Comparison of ENCODE assay signal across 8 mouse cellular contexts in genomic region chr19:24223851-24224251, GRCm38 (mm10). TPM values are rescaled to one million over a fixed set of nuclear protein-coding genes. Genes with fewer than 3 reads are reported as not detected.
A peak's percentile ranks its signal among the peaks of the same experiment; 100 is the strongest.
DNase-seq lines count a peak whose midpoint lies in the region; ATAC-seq and TF ChIP-seq lines count a peak whose summit lies in the region.

No protein-coding gene starts in this region.

- peak overlapping the region; percentile 91 for H3K27ac ChIP-seq in heart, postnatal 0 days (ENCODE audit: low read depth)
- H3K27ac ChIP-seq in midbrain, embryonic 13.5 days: no peak overlapping the region

- H3K4me1 ChIP-seq in heart, postnatal 0 days (ENCODE audit: control insufficient read depth, insufficient read depth): no peaks in the 10 kb centered on the region; the same call in 1 of the 2 replicates
- H3K4me1 ChIP-seq in midbrain, embryonic 13.5 days (replicated peaks): peaks cover 15% of the 10 kb centered on the region

- no peaks in the 10 kb centered on the region for H3K9me3 ChIP-seq in heart, postnatal 0 days (replicated peaks; ENCODE audit: control insufficient read depth, low read length)
- no peaks in the 10 kb centered on the region for H3K9me3 ChIP-seq in midbrain, embryonic 13.5 days

- ATAC-seq in heart, postnatal 0 days (ENCODE audit: insufficient read depth, low read depth): no peak; the same call in 1 of the 2 replicates
- no peak for ATAC-seq in midbrain, embryonic 13.5 days
- no peak for ATAC-seq in granulocyte monocyte progenitor cell, adult 5-6 weeks (replicated peaks; ENCODE audit: poor library complexity, severe bottlenecking)

- H3K36me3 ChIP-seq in heart, postnatal 0 days (replicated peaks; ENCODE audit: control insufficient read depth, insufficient read depth, low read length): no peaks in the 10 kb centered on the region
- no peaks in the 10 kb centered on the region for H3K36me3 ChIP-seq in midbrain, embryonic 13.5 days

- no peak for TF ChIP-seq CTCF in heart, postnatal 0 days (IDR thresholded peaks at IDR 0.05; ENCODE audit: low read depth)

- H3K9ac ChIP-seq in heart, postnatal 0 days (replicated peaks; ENCODE audit: low read depth, low read length): peak overlapping the region; percentile 72
- no peak overlapping the region for H3K9ac ChIP-seq in midbrain, embryonic 13.5 days (replicated peaks)

- no peaks in the 10 kb centered on the region for H3K27me3 ChIP-seq in heart, postnatal 0 days (ENCODE audit: control insufficient read depth, insufficient read depth, low read length)
- H3K27me3 ChIP-seq in midbrain, embryonic 13.5 days: peaks cover 48% of the 10 kb centered on the region

- no peak for TF ChIP-seq EP300 in heart, postnatal 0 days (IDR thresholded peaks at IDR 0.05; ENCODE audit: low read depth)

- peak overlapping the region; percentile 83 for H3K4me2 ChIP-seq in heart, postnatal 0 days (ENCODE audit: low read depth, low read length)
- peak overlapping the region; percentile 84 for H3K4me2 ChIP-seq in midbrain, embryonic 13.5 days (replicated peaks)

- peak overlapping the region; percentile 79 for H3K4me3 ChIP-seq in heart, postnatal 0 days (ENCODE audit: low read depth, low read length)
- peak overlapping the region; percentile 50 for H3K4me3 ChIP-seq in midbrain, embryonic 13.5 days (replicated peaks)

- DNase-seq in adrenal gland, postnatal 10 days: peak; percentile 12
- no peak for DNase-seq in adrenal gland, adult 8-10 months
- peak; percentile 25 for DNase-seq in brain, adult 2 months (ENCODE audit: low read depth, low spot score)
- DNase-seq in heart, postnatal 0 days (ENCODE audit: low spot score): peak; percentile 49
- DNase-seq in kidney, postnatal 4 days: peak; percentile 34 to 52
- no peak for DNase-seq in left cerebral cortex, adult 11 months (ENCODE audit: low spot score)

- WGBS in heart, postnatal 0 days: 23% methylated on average over 11 of the region's 11 CpGs
- 14% methylated on average over 11 of the region's 11 CpGs for WGBS in midbrain, embryonic 13.5 days

RNA-seq across cellular contexts. Expression of gene Tjp2, which starts 1.0 kb away (rescaled TPM):
- 10 to 100 TPM; 11.9 to 14.9 TPM for total RNA-seq in adrenal gland, postnatal 10 days (2021)
- 10 to 100 TPM in 2 of 4 experiments, 1 to 10 TPM in 2; 7.2 to 14.6 (median 10.7) TPM for total RNA-seq in adrenal gland, adult 8-10 months (2022)
- 15.7 and 25.2 TPM in 2 replicates for total RNA-seq in heart, postnatal 0 days (2014; rRNA removed; ENCODE audit: low replicate concordance)
- polyA plus RNA-seq in heart, postnatal 0 days (2015; fragmentation: Nextera tagmentation; extraction: Ambion mirVana): 12.5 and 13.0 TPM in 2 replicates
- 13.6 and 13.9 TPM in 2 replicates for polyA plus RNA-seq in midbrain, embryonic 13.5 days (2015; fragmentation: Nextera tagmentation; extraction: Ambion mirVana)
- total RNA-seq in granulocyte monocyte progenitor cell, adult 5-6 weeks (2014; fragmentation: Nextera tagmentation): 2.8 and 5.7 TPM in 2 replicates
- 3.0 and 4.7 TPM in 2 replicates for total RNA-seq in granulocyte monocyte progenitor cell, adult 5-6 weeks (2017)

RNA-seq across cellular contexts. Expression of gene Fxn, which starts 56.6 kb away (rescaled TPM):
- total RNA-seq in adrenal gland, postnatal 10 days (2021): 10 to 100 TPM; 18.0 to 22.1 TPM
- 10 to 100 TPM; 10.7 to 13.5 (median 11.6) TPM for total RNA-seq in adrenal gland, adult 8-10 months (2022)
- 36.6 and 57.2 TPM in 2 replicates for total RNA-seq in heart, postnatal 0 days (2014; rRNA removed; ENCODE audit: low replicate concordance)
- 77.0 and 79.7 TPM in 2 replicates for polyA plus RNA-seq in heart, postnatal 0 days (2015; fragmentation: Nextera tagmentation; extraction: Ambion mirVana)
- polyA plus RNA-seq in midbrain, embryonic 13.5 days (2015; fragmentation: Nextera tagmentation; extraction: Ambion mirVana): 40.1 and 41.4 TPM in 2 replicates
- total RNA-seq in granulocyte monocyte progenitor cell, adult 5-6 weeks (2014; fragmentation: Nextera tagmentation): 44.6 and 48.1 TPM in 2 replicates
- total RNA-seq in granulocyte monocyte progenitor cell, adult 5-6 weeks (2017): 11.1 and 14.0 TPM in 2 replicates

Comparison
In these comparisons a context has a peak if more than half of its experiments do, and no peak if none do; other contexts are left out.
1. DNase-seq: peak in adrenal gland, postnatal 10 days (single experiment), brain, adult 2 months (single experiment), heart, postnatal 0 days (single experiment) and kidney, postnatal 4 days (2 of 2); none in adrenal gland, adult 8-10 months (single experiment) and left cerebral cortex, adult 11 months (single experiment).